Mouse (Mus musculus): ENCODE measurements around the gene Arel1. TPM values are rescaled to one million over a fixed set of nuclear protein-coding genes. Genes with fewer than 3 reads are reported as not detected.

Gene Arel1
- 65.7 and 66.6 TPM in 2 replicates for polyA plus RNA-seq (2012; rRNA removed)

DNA sequence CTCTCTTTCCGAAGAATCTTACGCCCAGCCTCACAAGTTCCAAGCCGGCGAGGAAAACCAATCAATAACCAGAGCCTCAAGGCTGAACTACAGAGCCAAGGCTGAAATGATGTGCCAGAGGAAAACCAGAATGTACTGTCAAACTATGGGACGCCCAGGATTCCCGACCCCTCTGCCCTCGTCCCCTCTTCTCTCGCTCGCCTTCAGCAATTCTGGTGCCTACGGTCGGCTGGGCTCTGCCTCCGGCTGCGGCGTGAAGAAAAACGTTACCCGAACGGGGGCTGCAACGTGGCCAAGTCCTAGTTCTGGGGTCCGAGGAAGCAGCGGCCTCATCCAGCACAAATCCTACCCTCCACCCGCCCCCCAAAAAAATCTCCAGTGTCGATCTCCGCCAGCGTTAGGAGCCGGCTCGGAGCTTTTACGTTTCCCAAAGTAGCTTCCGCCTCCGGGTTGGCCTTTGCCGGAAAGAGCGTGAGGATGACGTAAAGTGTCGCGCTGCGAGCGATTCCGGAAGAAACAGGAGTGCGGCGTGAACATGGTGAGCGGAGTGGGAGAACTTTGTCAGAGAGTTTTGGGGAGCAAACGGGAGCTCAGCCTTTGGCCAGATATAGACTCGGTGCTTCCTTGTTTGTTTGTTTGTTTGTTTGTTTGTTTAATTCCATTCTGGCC, at the start of gene Arel1, which contains the start of gene Fcf1:
Gene Arel1, minus strand, starts transcription at position 473 of the 669 bp plus-strand sequence.
Gene Fcf1, plus strand, starts transcription at position 470 of the 669 bp plus-strand sequence.
- peak; percentile 83 to 97 for DNase-seq (ENCODE audit: extremely low spot score in 1 of 2, low spot score in 1 of 2)

DNA sequence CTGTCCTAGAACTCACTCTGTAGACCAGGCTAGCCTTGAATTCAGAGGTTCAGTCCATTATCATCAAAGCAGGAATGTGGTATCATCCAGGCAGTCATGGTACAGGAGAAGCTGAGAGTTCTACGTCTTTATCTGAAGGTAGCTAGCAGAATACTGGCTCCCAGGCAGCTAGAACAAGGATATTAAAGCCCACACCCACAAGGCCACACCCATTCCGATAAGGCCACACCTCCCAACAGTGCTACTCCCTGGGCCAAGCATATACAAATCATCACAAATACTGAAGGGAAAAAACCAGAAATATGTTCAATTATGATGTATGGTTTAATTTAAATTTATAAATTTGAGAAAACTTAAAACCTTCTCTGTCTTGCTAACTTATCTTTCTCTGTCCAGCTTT, 41.5 kb upstream of the Arel1 start:
- DNase-seq (ENCODE audit: extremely low spot score in 1 of 2, low spot score in 1 of 2), result no peak

DNA sequence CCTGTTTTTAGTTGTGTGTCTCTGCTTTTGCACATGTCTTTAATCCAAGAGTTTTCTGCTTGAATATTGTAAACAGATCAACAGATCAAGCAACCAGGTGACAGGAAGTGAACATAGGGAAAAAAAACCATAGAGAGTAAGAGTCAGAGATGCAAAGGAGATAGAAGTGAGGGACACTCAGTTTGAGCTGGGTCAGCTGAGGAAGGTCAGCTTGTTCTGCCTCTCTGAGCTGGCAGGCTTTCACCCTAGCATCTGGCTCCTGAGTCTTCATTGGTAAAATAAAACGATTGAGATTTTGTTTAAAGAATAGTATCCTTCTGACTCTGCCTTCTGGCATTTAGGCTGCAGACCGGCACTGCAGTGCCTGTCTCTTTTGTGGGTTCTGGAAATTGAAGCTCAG, 39.8 kb upstream of the Arel1 start:
- DNase-seq (ENCODE audit: extremely low spot score in 1 of 2, low spot score in 1 of 2), result no peak

DNA sequence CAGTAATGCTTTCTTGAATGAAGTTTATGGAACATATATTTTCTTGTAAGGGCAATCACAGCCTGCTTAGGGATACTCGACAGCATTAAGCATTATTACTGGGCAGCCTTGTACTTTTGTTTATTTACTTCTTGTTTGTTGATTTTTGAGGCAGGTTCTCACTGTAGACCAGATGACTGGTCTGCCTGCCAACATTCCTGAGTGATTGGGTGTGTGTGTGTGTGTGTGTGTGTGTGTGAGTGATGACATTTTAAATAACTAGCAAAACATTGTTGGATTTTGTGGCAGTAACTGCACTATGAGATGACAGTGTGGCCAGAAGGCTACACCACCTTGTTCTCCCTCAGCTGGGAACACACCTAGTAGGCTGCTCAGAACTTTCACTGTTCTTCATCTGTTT, 39.1 kb upstream of the Arel1 start:
- no peak for DNase-seq (ENCODE audit: extremely low spot score in 1 of 2, low spot score in 1 of 2)

DNA sequence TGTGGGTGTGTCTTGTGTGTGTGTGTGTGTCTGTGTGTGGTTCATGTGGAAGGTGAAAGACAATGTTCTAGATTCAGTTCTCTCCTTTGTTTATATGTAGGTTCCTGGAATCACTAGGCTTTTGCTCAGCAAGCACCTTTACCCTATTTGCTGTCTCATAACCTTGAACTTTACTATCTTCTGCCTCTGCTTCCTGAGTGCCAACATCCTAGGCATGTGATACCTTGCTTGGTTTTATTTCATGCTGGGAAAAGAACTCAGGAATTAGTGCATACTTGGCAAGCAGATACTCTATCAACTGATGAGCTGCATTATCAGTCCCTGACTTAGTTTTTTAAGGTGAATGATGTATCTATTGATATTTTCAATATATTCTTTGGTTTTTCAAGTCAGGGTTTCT, 36.3 kb upstream of the Arel1 start:
- DNase-seq (ENCODE audit: extremely low spot score in 1 of 2, low spot score in 1 of 2), result no peak

DNA sequence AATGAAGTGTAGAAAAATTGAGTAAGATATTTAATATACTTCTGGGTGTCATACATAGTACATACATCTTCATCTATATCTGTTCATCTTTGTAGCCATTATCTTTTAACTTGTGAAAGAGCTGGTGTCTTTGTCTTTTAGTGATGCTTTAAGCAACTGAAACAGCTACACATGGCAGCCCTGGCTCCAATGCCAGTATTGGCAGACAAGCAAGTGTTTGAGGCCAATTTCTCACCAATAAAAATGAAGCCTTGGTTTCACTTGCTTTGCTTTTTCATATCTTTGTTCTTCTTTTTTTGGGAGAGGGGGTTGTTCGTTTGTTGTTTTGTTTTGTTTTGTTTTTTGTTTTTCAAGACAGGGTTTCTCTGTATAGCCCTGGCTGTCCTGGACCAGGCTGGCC, 35.5 kb upstream of the Arel1 start:
- DNase-seq (ENCODE audit: extremely low spot score in 1 of 2, low spot score in 1 of 2), result no peak

DNA sequence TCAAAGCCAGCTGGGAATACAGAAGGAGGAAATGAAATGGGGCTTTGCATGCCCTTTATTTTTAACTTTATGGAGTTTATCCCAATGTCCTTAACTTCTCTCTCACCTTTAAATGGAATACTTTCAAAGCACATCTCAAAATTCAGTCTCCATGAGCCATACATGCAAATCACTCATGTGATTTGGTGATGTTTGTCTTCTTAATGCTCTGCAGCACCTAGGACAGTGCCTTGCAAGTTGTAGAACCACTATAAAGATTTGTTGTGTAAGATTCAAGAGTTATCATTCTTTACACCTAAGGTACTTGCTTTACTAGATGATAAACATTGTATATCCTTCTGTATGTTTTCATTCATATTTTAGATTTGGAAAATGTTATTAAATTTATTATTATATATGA, 28.4 kb upstream of the Arel1 start:
- no peak for DNase-seq (ENCODE audit: extremely low spot score in 1 of 2, low spot score in 1 of 2)

DNA sequence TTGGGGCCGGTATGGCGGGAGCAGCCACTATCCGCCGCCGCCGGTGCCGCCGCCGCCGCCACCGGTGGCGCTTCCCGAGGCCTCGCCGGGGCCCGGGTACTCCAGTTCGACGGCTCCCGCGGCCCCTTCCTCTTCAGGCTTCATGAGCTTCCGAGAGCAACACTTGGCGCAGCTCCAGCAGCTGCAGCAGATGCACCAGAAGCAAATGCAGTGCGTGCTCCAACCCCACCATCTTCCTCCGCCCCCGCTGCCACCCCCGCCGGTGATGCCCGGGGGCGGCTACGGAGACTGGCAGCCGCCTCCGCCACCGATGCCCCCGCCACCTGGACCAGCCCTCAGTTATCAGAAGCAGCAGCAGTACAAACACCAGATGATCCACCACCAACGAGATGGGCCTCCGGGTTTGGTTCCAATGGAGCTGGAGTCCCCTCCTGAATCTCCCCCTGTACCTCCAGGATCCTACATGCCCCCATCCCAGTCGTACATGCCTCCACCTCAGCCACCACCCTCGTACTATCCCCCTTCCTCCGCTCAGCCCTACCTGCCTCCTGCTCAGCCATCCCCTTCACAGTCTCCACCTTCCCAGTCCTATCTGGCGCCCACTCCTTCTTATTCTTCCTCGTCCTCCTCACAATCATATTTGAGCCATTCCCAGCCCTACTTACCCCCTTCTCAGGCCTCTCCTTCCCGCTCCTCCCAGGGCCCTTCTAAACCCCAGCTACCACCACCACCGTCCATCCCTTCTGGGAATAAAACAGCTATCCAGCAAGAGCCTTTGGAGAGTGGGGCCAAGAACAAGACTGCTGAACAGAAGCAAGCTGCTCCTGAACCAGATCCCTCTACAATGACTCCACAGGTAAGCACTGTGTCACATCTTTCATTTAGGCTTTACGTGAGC, 26.1 kb upstream of the Arel1 start:
- peak; percentile 14 to 47 for DNase-seq (ENCODE audit: extremely low spot score in 1 of 2, low spot score in 1 of 2)

DNA sequence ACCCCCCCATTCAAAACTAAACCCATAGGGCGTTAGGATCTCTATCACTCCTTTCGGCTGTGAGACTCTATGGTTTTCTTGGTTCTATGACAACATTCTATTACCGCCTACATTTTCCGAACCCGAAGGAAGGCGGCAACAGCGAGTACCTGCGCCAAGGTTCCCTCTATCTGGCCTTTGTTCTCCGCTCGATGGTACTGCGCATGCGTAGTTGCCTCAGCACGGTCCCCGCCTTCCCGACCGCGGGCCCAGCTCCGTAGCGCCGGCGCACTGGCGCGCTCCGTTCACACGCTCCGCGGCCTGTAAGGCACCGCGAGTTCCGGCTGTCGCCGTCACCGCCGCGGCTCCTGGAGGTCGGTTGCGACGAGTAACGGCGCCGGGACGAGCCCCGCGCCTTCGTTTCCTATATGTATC, 25.4 kb upstream of the Arel1 start, which contains the start of gene Ylpm1:
Gene Ylpm1, plus strand, starts transcription at position 239 of the 414 bp plus-strand sequence.
- DNase-seq (ENCODE audit: extremely low spot score in 1 of 2, low spot score in 1 of 2), result peak; percentile 95 to 98

DNA sequence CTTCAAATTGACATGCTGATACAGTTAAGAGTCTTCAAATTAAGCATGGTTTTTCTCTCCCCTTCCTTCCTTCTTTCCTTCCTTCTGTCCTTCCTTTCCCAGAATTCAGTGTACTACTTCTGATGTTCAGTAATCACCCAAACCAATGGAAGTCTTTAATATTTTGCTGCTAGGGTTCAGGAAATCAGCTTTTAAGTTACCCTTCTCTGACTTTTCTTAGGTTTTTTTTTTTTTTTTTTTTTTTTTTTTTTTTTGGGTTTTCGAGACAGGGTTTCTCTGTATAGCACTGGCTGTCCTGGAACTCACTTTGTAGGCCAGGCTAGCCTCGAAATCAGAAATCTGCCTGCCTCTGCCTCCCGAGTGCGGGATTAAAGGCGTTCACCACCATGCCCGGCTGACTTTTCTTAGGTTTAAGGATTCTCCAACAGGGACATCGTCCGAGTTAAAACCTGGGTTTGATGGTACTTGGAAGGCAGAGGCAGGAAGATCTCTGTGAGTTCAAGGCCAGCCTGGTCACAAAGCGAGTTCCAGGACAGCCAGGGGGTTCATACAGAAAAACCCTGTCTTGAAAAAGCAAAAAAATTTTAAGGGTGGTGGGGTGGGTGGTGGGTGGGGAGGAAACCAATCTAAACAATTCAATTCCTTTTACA, 24.5 kb upstream of the Arel1 start:
- no peak for DNase-seq (ENCODE audit: extremely low spot score in 1 of 2, low spot score in 1 of 2)

DNA sequence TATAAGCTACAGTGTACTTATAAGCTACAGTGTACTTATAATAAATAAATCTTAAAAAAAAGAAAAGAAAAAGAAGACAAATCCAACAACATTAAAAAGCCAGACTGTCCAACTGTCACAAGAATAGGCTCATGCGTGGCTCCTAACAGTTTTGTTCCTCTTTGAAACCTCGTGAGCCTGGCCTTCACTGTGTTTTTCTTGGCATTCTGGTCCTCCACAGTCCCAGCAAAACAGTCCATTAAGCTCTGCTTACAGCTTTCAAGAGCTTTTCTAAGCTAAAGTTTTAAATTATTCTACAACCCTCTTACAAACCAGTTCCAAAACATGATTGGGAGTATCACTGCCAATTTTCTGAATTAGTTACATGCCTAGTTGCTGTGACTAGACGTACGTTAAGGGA, 18.8 kb upstream of the Arel1 start:
- no peak for DNase-seq (ENCODE audit: extremely low spot score in 1 of 2, low spot score in 1 of 2)

DNA sequence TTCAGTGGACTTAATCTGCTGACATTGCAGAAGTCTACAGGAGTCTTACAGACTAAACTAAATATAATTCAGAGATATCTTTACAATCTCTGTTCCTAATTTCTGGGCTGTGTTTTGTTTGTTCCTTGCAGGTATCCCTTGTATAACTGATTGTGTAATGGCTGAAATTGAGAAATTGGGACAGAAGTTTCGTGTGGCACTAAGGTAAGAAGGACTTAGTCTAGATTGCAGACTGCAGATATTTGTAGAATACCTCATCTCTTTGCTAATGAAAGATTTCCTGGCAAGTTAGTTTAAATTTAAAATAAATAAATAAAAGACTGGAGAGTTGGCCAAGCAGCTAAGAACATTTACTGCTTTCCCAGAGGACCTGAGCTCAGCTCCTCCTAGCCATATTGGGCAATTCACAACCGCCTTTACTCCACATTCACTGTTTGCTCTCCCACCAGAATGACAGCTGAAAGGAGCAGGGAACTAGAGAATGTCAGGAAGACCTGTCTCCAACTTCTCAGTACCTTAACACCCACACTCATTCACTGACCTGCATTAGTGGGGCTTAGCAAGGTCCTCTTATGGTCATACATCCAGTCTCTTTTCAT, 8.7 kb upstream of the Arel1 start:
- no peak for DNase-seq (ENCODE audit: extremely low spot score in 1 of 2, low spot score in 1 of 2)

DNA sequence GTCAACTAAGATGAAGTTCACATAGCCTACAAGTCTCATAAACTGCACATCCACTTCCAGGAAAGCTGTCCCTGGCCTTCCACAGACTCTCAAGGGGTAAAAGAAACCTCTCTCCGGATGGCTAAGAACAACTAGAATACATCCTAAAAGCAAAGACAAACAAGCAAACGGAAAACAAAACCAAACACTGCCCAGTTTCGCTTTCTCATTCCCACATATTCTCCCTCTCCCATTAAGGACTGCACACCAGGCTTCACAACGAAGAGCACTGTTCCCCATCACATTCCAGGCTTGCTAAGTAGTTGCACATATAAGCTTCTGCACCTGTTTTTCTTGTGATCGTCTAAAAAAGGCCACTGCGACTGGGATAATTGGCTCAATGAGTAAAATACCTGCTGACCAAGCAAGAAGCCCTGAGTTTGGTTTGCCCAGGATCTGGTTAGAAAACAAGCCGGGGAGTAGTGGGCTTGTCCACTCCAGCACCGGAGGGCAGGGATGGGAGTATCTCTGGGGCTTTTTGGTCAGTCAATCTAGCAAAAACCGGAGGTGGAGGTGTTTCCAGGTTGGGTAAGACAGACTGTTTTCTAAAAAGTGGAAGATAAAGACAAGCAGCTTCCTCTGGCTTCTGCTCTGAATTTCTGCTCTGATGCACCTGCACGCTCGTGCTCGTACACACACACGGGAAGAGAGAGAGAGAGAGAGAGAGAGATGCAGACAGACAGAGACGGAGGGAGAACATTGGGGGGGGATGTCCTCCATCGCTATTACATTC, 858 bp downstream of the Arel1 start:
- DNase-seq (ENCODE audit: extremely low spot score in 1 of 2, low spot score in 1 of 2), result no peak

DNA sequence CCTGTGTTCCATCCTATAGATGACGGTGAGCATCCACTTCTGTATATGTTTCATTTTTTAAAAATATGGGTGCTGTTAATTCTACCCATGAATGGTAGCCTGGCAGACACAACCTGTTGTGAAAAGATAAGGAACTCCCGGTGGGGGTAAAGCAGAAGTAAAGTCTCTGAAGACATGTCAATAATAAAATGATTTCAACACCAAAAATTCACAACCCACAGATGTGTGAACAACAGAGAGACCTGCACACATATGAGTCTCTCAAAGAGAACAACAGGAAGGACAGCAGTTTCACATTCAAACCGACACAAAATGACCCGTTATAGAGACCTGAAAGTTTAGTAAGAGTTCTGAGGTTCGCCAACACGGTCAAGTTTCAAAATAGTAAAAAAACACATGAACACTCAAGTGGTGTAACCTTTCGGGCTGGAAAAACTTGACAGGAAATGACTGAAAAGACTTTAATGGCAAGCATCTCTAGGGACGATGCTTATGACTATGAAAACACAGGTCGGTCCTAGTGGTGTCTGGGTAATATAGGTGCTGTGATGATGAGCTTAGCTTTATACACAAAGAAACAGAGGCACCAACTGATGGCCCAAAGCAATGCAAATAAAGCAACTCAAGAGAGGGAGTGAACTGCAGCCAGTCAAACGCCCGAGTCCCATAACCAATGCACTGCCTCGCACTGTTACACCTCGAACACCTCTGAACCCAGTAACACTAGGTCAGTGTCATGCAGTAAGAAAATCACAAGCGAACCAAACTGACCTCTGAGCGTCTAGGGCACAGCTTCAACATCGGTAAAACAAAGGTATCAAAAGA, 1.7 kb downstream of the Arel1 start:
- DNase-seq (ENCODE audit: extremely low spot score in 1 of 2, low spot score in 1 of 2), result no peak

DNA sequence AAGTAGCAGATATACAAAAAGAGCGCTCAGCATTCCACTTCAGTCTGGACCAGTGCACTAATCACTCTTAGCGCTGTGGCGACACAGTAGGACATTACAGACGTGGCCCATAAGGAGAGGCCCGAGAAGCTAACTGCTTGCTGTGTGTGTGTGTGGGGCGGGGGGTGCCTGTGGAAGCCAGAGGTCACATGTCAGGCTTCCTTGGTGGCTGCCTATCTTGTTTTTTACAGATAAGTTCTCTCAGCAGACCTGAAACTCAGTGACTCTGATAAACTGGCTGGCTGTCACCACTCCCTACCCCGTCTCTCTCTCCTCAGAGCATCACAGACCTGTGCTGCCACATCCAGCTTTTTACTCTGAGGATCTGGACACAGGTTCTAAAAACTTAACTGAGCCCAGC, 8.1 kb downstream of the Arel1 start:
- DNase-seq (ENCODE audit: extremely low spot score in 1 of 2, low spot score in 1 of 2), result no peak

DNA sequence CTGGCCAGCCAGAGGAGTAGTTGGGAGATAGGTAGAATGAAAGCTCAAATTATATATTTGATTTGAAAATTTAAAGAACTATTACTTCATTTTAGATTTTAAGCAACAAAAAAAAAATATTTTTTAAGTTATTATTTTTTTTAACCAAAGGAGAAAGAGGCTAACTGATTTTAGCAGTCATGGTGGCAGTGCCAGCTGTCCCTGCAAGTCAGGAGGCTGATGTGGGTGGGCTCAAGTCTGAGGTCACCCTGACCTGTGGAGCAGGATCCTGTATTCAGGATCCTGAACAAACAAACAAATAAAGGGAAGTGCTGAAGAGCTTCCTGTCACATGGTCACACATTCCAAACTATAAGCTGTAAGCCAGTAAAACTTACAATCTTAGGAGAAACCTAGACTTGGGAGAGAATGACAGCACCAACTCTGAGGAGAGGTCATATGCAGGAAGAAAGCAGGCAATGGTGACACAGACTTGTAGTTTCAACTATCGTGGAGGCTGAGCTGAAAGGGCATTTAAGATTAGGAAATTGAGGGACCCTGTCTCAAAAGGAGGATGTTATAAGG, 11.8 kb downstream of the Arel1 start:
- no peak for DNase-seq (ENCODE audit: extremely low spot score in 1 of 2, low spot score in 1 of 2)

DNA sequence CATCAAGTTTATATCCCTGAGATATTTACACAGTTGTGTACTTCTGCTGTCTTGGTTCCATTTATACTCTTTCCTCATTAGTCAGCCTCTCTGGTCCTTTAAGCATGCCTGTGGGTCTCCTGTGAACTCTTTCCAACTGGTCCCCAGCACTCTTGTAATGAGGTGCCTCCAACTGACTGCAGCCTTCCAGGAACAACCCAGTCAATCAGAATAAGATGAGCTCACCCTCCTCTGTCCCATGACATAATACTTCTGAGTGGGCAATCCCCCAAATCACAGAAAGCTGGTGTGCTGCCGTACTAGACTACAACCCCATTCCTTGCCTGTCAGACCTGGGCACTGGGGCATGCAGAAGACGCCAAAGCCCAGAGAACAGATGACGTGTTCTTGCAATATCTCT, 14.4 kb downstream of the Arel1 start:
- no peak for DNase-seq (ENCODE audit: extremely low spot score in 1 of 2, low spot score in 1 of 2)

DNA sequence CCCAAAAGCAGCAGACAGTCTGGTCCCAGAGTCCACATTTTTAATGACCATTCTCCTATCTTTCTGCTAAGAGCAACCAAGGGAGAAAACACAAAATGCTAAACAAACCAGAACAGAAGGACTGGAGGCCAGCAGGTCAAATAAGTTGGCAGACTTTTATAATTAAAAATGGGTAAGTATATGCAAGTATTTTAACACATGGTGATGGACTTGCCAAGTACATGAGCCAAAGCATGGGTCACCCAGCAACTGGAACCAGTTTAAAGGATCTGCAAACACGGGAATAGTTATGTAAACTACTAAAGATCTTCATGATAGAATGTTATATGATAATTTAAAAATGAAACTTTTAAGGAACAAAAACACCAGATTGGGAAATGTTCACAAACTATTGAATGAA, 18.3 kb downstream of the Arel1 start:
- DNase-seq (ENCODE audit: extremely low spot score in 1 of 2, low spot score in 1 of 2), result no peak

DNA sequence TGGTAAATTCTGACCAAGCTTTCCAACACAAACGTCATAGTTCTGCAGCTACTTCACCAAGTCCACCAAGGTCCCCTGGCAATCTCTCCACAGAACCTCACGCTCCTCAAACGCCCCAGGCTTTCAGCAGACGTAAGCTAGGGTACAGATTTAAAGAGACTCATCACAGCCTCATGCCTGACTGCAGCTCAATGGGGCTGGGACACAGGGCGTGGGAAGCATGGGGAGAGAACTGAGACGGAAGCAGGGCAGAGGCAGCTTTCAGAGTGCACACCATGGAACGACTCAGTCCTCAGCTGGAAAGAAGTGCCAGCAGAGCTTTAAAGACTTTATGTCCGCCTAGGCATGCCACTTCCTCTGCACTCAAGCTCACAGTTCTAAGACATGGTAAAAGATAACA, 19.2 kb downstream of the Arel1 start:
- no peak for DNase-seq (ENCODE audit: extremely low spot score in 1 of 2, low spot score in 1 of 2)
